Mouse (Mus musculus) liver, embryonic 18 days (tissue): ENCODE results near the gene Akap11. TPM values are rescaled to one million over a fixed set of nuclear protein-coding genes. Genes with fewer than 3 reads are reported as not detected.

Experiments
- polyA plus RNA-seq: library from polyadenylated mRNA; depleted of rRNA; stranded (reverse); fragments of >200 nt; gene quantifications from 2 replicates; pipeline ENCODE4 v1.2.3, GENCODE M21; 2012; rRNA removed

Gene Akap11
- 6.4 and 7.6 TPM in 2 replicates for polyA plus RNA-seq

DNA sequence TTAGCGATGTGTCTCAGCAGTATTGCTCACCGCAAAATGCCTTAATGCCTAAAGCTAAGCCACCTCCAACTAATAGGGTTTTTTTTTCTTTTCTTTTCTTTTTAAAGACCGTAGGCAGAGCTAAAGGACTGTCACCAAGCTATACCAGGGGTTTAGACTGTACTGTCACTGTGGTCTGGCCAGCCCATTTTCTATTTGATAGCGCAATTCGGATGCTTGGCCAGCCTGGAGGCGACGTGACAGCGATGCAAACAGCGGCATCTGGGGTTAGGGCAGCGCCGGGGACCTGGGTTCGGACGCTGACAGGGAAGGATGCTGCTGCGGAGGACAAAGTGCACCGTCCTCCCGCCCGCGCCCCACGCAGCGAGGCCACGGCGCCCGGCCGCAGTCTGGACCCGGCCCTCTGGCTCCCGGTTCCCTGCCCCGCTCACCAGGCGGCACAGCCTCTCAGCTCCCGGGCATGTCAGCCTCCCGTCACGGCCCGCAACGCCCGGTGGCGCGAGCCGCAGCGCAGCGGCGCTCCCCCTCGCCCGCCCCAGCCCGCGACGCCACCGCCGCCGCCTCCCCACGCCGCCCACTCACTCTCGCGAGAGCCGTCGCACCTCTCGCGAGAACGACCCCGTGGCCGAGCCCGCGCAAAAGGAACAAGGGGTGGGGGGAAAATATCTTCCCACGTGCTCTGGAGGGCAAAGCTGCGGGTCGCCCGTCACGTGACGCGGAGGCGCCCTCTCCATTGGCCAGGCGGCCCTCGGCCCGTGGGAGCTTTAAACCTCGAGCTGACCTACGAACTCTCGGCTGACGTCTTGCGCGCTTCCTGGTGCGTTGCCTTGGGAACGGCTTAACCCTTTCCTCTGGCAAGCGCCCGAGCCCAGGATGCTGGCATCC, at the start of gene Akap11:
Akap11 (minus strand) TSS at position 528 of the 885 bp plus-strand sequence.

Other genes with a start within 250 kb of the Akap11 start
- gene Tnfsf11, start 228.8 kb downstream of the Akap11 start, polyA plus RNA-seq = 0.02 and 0.05 TPM in 2 replicates
- 0.54 and 0.64 TPM in 2 replicates for gene Dgkh, start 196.0 kb upstream of the Akap11 start, polyA plus RNA-seq